Mouse (Mus musculus) forebrain, embryonic 10.5 days (tissue): ENCODE measurements around the gene Borcs5. TPM values are rescaled to one million over a fixed set of nuclear protein-coding genes. Genes with fewer than 3 reads are reported as not detected.

ENCODE experiments used
- DNase-seq: peaks from one replicate; pipeline ENCODE4 v3.0.0-alpha.2; 2017; ENCODE audit warnings: low spot score; ENCODE audit errors: extremely low spot score
- H3K27ac ChIP-seq: fragments of 300-500 bp; sonication (generic); 2 replicates; pipeline ENCODE4 v1.5.1; 2016; ENCODE audit warnings: mild to moderate bottlenecking
- H3K27me3 ChIP-seq: fragments of 300-500 bp; sonication (generic); 2 replicates; pipeline ENCODE4 v1.6.1; 2016; ENCODE audit warnings: mild to moderate bottlenecking; ENCODE audit not compliant: poor library complexity, severe bottlenecking
- H3K36me3 ChIP-seq: fragments of 300-500 bp; sonication (generic); replicated peaks from 2 replicates; pipeline ENCODE4 v1.6.1; 2016; ENCODE audit warnings: mild to moderate bottlenecking, moderate library complexity
- H3K4me1 ChIP-seq: fragments of 300-500 bp; sonication (generic); 2 replicates; pipeline ENCODE4 v1.6.1; 2016
- H3K4me3 ChIP-seq: fragments of 300-500 bp; sonication (generic); 2 replicates; pipeline ENCODE4 v1.5.1; 2016; ENCODE audit warnings: mild to moderate bottlenecking, moderate library complexity
- H3K9me3 ChIP-seq: fragments of 300-500 bp; sonication (generic); 2 replicates; pipeline ENCODE4 v1.6.1; 2016; ENCODE audit warnings: mild to moderate bottlenecking, moderate library complexity
- WGBS: fragments of 180-500 bp; shearing (Covaris S2); methylation state at CpG from one replicate; pipeline ENCODE4 v1.1.7; 2016; 5-methylcytosine and 5-hydroxymethylcytosine counted together
- polyA plus RNA-seq: library from polyadenylated mRNA; unstranded; fragments of >200 nt; fragmentation: Nextera tagmentation; extraction: Ambion mirVana; gene quantifications from 2 replicates; pipeline ENCODE4 v1.2.1, GENCODE M21; 2016

Borcs5 gene
- polyA plus RNA-seq, 1 experiment from 2014 or later, result 20.1 TPM

DNA sequence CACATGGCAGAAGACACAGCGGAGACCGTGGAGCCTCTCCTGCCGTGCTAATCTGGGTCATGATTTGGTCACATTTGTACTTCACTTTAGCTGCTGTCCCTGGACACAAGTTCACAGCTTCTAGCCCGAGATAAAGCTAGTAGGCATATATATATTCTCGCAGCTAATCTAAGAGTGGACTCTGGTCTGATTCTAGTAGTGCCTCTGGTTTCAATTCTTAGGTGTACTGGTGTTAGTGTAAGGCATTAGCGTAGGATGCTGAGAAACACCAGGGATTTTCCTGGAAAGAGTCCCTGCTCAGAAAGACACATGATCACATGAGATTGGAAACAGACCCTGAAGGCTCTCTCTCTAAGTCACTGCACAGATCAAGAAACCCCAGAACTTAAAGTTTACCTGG, 55.2 kb downstream of the Borcs5 start:
- Histone ChIP-seq H3K36me3 (no peaks in the 10 kb centered on the region), H3K4me1 (no peaks in the 10 kb centered on the region), H3K4me3 (no peak overlapping the region), H3K27ac (no peak overlapping the region), H3K27me3 (no peaks in the 10 kb centered on the region), H3K9me3 (no peaks in the 10 kb centered on the region)
- DNase-seq, result no peak
- WGBS, result 89% methylated on average over 6 of the region's 6 CpGs

DNA sequence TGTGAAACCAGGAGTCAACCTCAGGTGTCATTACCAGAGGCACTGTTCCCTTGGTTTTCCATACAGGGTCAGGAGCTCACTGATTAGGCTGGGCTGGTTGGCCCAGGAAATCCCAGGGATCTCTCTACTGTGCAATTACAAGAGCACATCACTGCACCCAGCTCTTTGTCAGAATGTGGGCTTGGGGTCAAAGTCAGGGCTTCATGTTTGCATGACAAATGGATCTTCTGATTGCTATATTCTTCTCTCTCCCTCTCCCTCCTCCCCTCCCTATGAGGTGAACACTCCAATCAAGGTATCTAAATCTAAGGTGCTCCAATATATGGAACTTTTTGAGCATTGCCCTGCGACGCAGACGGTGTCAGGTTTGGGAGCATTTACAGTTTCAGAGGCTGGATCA, 55.7 kb downstream of the Borcs5 start:
- no peaks in the 10 kb centered on the region for H3K27me3 ChIP-seq
- no peaks in the 10 kb centered on the region for H3K36me3 ChIP-seq
- no peaks in the 10 kb centered on the region for H3K9me3 ChIP-seq
- H3K4me3 ChIP-seq, result no peak overlapping the region
- 94% methylated on average over 3 of the region's 3 CpGs for WGBS
- H3K4me1 ChIP-seq, result peaks cover under 1% of the 10 kb centered on the region; the same call in 1 of the 2 replicates
- H3K27ac ChIP-seq, result no peak overlapping the region
- DNase-seq, result no peak

DNA sequence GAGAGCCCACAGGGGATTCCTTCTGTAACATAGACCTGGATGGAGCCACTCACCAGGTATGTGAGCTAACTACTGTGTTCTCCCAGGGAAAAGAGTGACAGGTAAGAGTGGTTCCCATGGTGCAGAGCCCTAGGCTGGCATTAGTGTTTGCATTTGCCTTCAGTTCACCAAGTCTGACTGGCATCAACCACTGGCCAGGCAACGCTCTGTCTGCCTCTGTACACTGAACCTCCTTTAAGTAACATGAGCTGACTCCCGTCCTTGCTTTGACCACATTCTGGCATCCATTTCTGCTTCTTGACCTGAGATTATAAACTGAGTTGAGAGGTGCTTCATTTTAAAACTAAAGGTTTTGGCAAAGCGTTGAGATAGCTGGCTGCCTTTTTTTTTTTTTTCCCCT, 56.3 kb downstream of the Borcs5 start:
- 91% methylated on average over 3 of the region's 3 CpGs for WGBS
- no peak overlapping the region for H3K4me3 ChIP-seq
- H3K36me3 ChIP-seq, result no peaks in the 10 kb centered on the region
- H3K9me3 ChIP-seq, result no peaks in the 10 kb centered on the region
- DNase-seq, result no peak
- H3K27ac ChIP-seq, result no peak overlapping the region
- peaks cover 7% of the 10 kb centered on the region for H3K4me1 ChIP-seq
- no peaks in the 10 kb centered on the region for H3K27me3 ChIP-seq

DNA sequence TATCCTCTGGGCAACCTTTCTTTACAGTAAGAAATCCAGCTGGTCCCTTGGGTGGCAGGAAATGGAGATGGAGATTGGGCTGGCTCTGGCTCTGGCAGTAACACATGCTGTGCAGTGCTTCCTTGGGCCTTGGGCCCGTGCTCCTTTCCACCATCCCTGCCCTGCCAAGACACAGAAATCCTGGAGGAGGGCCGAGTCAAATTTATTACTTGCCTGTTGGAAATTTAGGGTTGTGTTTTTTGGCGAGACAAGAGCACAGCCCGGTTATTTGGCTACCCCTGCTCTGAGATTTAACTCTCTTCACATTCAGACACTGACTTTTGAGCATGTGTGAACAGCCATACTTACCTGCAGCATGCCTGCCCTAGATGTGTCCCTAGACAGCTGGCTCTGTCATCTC, 56.8 kb downstream of the Borcs5 start:
- no peak overlapping the region for H3K4me3 ChIP-seq
- no peak for DNase-seq
- no peaks in the 10 kb centered on the region for H3K36me3 ChIP-seq
- 88% methylated on average over 4 of the region's 4 CpGs for WGBS
- H3K27me3 ChIP-seq, result no peaks in the 10 kb centered on the region
- H3K4me1 ChIP-seq, result peaks cover 12% of the 10 kb centered on the region
- no peaks in the 10 kb centered on the region for H3K9me3 ChIP-seq
- H3K27ac ChIP-seq, result no peak overlapping the region

DNA sequence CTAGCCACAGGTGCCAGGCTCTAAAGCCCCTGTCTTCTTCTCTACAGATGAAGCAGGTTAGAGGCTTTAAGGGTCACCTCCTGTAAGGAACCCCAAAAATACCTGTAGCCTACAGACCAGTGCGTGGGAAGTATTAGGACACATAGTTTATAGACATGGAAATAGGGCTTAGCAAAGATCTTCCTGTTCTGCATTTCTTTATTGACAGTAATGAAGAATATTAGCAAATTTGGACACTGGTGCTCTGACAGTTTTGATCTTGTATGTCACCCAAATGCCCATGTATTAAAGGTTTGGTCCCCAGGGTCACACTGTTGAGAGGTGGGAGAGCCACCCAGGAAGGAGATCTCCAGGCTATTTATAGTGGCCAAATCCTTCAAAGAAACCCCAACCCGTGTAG, 57.2 kb downstream of the Borcs5 start:
- Histone ChIP-seq H3K9me3 (no peaks in the 10 kb centered on the region), H3K4me3 (no peak overlapping the region), H3K36me3 (no peaks in the 10 kb centered on the region), H3K27me3 (no peaks in the 10 kb centered on the region), H3K4me1 (peaks cover 14% of the 10 kb centered on the region), H3K27ac (no peak overlapping the region)
- no peak for DNase-seq
- WGBS, result 88% methylated on average over 2 of the region's 2 CpGs

DNA sequence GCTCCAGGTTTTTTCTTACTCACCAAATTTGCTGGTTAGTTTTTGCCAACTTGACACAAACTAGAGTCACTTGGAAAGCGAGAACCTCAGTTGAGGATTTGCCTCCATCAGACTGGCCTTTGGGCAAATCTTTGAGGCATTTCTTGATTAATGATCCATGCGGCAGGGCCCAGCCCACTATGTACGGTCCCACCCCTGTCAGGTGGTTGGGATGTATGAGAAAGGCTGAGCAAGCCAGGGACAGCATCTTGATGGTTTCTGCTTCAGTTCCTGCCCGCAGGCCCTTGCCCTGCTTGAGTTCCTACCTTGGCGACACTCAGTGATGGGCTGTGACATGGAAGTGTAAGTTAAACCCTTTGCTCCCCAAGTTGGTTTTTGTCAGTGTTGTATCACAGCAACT, 58.9 kb downstream of the Borcs5 start:
- no peaks in the 10 kb centered on the region for H3K9me3 ChIP-seq
- H3K27me3 ChIP-seq, result no peaks in the 10 kb centered on the region
- no peak overlapping the region for H3K4me3 ChIP-seq
- DNase-seq, result no peak
- no peak overlapping the region for H3K27ac ChIP-seq
- peaks cover 14% of the 10 kb centered on the region for H3K4me1 ChIP-seq
- no peaks in the 10 kb centered on the region for H3K36me3 ChIP-seq
- 91% methylated on average over 5 of the region's 5 CpGs for WGBS

DNA sequence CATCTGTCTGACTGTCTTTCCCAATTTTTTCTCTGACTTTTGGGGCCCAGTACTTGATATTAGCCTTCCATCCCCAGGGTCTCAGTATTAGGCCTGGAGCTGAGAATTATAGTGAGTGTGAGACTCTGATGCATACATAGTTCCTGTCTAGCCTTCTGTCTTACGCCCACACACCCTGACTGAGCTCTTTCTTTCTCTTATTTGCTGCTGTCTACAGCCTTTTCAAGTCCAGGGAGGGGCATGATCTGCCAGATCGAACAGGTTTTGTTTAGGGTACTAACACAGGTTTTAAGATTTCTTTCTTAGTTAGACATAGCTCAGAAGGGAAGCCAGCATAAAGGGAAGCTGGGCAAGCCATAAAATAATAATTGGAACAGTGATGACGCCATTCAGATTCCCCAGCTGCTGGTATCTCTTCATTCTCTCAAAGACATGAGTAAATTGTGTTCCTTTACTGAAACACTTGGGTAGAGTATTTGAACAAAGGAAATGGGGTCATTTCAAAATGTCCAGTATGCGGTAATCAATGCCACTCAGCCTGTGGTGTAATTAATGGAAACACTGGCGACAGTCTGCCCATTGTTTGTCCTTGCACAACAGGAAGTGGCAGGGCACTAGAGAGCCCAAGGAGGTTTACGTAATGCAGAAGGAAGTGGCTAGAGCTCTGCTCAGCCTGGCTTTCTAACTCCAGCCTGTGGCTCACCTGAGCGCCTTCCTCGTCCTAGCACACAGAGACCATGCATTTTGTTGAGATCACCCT, 61.3 kb downstream of the Borcs5 start:
- Histone ChIP-seq H3K27ac (no peak overlapping the region), H3K36me3 (no peaks in the 10 kb centered on the region), H3K9me3 (no peaks in the 10 kb centered on the region), H3K4me3 (no peak overlapping the region), H3K27me3 (no peaks in the 10 kb centered on the region), H3K4me1 (peaks cover 14% of the 10 kb centered on the region)
- DNase-seq, result no peak
- WGBS, result 69% methylated on average over 8 of the region's 8 CpGs

DNA sequence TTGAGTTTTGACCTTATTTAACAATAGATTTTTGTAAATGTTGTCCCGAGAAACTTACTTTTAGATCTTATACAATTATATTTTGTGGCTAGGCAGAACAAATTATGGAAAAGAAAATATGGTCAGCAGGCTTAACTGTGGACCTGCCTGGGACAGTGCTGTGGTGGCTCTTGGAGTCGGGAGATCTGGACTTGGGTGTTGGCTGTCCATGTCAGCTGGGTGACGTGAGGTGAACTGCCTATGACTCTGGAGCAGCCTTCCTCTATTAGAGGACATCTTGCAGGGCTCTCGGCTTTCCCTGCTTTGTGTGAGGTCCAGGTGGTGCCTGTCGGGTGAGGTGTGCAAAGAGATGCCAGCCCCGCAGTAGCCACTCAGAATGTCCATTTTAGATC, 61.9 kb downstream of the Borcs5 start:
- WGBS, result 91% methylated on average over 6 of the region's 6 CpGs
- H3K4me3 ChIP-seq, result no peak overlapping the region
- H3K9me3 ChIP-seq, result no peaks in the 10 kb centered on the region
- H3K36me3 ChIP-seq, result no peaks in the 10 kb centered on the region
- no peak overlapping the region for H3K27ac ChIP-seq
- H3K4me1 ChIP-seq, result peaks cover 14% of the 10 kb centered on the region
- DNase-seq, result no peak
- H3K27me3 ChIP-seq, result no peaks in the 10 kb centered on the region

DNA sequence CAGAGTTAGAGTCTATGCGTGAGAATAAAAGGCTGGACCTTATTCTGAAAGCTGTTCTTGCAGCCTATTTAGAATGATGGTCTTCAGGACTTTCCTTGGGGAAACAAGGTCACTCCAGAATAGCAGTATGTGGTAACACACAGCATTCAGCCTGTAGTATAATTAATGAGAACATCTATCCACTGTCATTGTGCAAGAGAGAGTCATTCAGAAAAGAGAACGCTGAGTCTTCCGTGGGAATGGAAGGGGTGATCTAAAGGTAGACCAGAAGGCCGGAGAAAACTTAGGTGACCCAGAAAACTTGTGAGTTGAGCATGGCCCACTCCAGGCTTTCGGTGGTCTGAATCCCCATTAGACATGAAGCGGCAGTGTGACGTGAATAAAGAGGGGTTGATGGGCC, 62.9 kb downstream of the Borcs5 start:
- Histone ChIP-seq H3K4me1 (peaks cover 14% of the 10 kb centered on the region), H3K9me3 (no peaks in the 10 kb centered on the region), H3K27me3 (no peaks in the 10 kb centered on the region), H3K27ac (no peak overlapping the region), H3K36me3 (no peaks in the 10 kb centered on the region), H3K4me3 (no peak overlapping the region)
- DNase-seq, result no peak
- WGBS, result 96% methylated on average over 7 of the region's 7 CpGs

DNA sequence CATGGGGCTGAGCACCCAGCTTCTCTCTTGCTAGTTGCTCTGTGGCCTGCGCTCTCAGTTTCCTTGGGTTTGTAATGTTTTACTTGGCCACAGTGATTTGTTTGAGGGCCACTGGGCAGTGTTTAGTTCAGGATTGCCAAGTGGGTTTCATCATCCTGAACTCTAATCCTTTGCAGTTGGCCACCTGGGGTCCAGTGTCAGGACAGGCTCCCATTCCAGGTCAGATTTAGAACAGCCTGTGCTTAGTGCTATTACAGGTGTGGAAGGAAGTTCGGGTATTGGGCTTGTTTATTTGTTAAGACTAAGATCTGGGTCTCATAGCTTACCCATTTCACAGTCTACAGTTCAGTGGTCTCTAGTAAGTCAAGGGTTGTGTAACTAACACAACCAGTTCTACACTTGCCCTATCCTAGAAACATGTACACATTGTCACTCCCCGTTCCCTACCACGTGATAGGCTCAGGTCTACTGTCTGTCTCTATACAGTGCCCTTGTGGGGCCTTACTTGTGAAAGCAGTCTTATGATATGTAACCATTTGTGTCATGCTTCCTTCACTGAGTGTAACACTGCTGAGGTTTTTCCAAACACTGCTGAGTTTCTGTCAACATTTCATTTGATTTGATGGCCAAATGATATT, 63.9 kb downstream of the Borcs5 start:
- Histone ChIP-seq H3K4me3 (no peak overlapping the region), H3K27ac (no peak overlapping the region), H3K27me3 (no peaks in the 10 kb centered on the region), H3K36me3 (0 out of 2 replicates have a peak, but pooled peaks cover 3% of the 10 kb centered on the region), H3K4me1 (peaks cover 14% of the 10 kb centered on the region), H3K9me3 (no peaks in the 10 kb centered on the region)
- DNase-seq, result no peak
- WGBS, result 87% methylated on average over 4 of the region's 4 CpGs

DNA sequence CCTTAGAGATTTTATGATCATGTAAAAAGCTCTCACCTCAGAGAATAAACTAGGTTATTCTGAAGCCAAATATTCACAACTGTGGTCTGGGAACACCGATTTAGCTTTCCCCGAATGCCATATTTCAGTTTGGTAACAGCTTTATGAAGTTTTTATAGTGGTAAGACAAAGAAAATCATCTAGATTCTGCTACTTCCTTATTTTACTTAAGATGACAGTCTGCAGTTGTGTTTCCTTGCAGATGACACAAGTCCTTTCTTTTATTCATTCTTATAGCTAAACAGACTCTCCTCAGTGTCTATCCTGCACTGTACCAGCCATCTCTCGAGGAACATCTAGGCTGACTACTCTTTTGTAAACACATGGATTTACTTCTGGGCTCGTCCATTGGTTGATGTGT, 67.2 kb downstream of the Borcs5 start:
- 92% methylated on average over 4 of the region's 4 CpGs for WGBS

DNA sequence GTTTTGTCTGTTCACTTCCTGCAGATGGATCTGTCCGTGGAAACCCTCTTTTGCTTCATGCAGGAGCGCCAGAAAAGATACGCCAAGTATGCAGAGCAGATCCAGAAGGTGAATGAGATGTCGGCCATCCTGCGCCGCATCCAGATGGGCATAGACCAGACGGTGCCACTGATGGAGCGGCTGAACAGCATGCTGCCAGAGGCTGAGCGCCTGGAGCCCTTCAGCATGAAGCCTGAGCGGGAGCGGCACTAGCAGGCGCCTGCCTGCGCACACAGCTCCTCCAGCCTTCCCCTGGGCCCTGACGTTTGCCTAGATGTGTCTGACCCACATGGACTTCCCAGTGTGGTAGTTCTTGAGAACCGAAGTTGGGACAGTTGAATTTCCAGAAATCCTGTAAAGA, 70.7 kb downstream of the Borcs5 start:
- peaks cover 18% of the 10 kb centered on the region for H3K36me3 ChIP-seq
- no peaks in the 10 kb centered on the region for H3K27me3 ChIP-seq
- DNase-seq, result no peak
- WGBS, result 94% methylated on average over 15 of the region's 15 CpGs
- H3K4me3 ChIP-seq, result no peak overlapping the region
- no peaks in the 10 kb centered on the region for H3K9me3 ChIP-seq
- H3K27ac ChIP-seq, result no peak overlapping the region
- H3K4me1 ChIP-seq, result no peaks in the 10 kb centered on the region

More for the DNA sequence above, 67.2 kb downstream of the Borcs5 start:
- H3K27me3 ChIP-seq, result no peaks in the 10 kb centered on the region
- H3K36me3 ChIP-seq, result peaks cover 18% of the 10 kb centered on the region
- no peaks in the 10 kb centered on the region for H3K4me1 ChIP-seq
- H3K4me3 ChIP-seq, result no peak overlapping the region
- DNase-seq, result no peak
- H3K27ac ChIP-seq, result no peak overlapping the region
- no peaks in the 10 kb centered on the region for H3K9me3 ChIP-seq

DNA sequence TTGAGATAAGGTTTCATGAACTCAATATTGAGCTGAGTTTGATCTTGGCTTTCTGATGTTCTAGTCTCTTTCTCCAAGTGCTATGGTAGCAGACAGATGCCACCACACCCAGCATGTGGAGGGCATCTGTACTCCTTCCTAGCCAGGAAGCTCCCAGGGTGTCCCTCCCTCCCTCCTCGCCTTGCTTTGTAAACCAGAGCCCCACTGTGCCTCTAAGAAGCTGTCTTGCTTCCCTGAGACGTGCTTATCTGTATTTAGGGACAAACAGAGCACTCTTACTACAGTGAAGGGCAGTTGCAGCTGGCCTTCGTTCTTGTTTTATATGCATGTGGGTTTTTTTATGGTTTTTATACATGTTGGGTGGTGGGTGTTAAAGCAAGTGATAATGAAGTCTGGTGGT, 74.0 kb downstream of the Borcs5 start:
- Histone ChIP-seq H3K4me3 (no peak overlapping the region), H3K9me3 (no peaks in the 10 kb centered on the region), H3K36me3 (peaks cover 41% of the 10 kb centered on the region), H3K4me1 (no peaks in the 10 kb centered on the region), H3K27ac (no peak overlapping the region), H3K27me3 (no peaks in the 10 kb centered on the region)
- WGBS, result 48% methylated on average over 3 of the region's 3 CpGs
- DNase-seq, result no peak
